Mouse (Mus musculus) hindbrain, embryonic 11.5 days (tissue): ENCODE data around the gene 3830406C13Rik. TPM values are rescaled to one million over a fixed set of nuclear protein-coding genes. Genes with fewer than 3 reads are reported as not detected.

Experiments used
- ATAC-seq: fragments of 200-750 bp; cut with Nextera tagmentation; 2 replicates; pipeline ENCODE4 v1.8.0; 2017; ENCODE audit warnings: mild to moderate bottlenecking, moderate TSS enrichment, moderate library complexity; ENCODE audit not compliant: low FRiP score
- DNase-seq: peaks from one replicate; pipeline ENCODE4 v3.0.0-alpha.2; 2015; ENCODE audit warnings: low spot score
- H3K27ac ChIP-seq: fragments of 300-500 bp; sonication (generic); 2 replicates; pipeline ENCODE4 v1.5.1; 2014; ENCODE audit warnings: mild to moderate bottlenecking, low read depth, low read length
- H3K27me3 ChIP-seq: fragments of 300-500 bp; sonication (generic); 2 replicates; pipeline ENCODE4 v1.6.1; 2014; ENCODE audit warnings: mild to moderate bottlenecking, low read length, moderate library complexity, mixed read lengths; ENCODE audit not compliant: control insufficient read depth, insufficient read depth
- H3K36me3 ChIP-seq: fragments of 300-500 bp; sonication (generic); 2 replicates; pipeline ENCODE4 v1.6.1; 2014; ENCODE audit warnings: mild to moderate bottlenecking, low read length, moderate library complexity, mixed read lengths; ENCODE audit not compliant: control insufficient read depth, insufficient read depth
- H3K4me1 ChIP-seq: fragments of 300-500 bp; sonication (generic); replicated peaks from 2 replicates; pipeline ENCODE4 v1.6.1; 2014; ENCODE audit warnings: low read length, mixed read lengths; ENCODE audit not compliant: control insufficient read depth, insufficient read depth
- H3K4me2 ChIP-seq: fragments of 300-500 bp; sonication (generic); replicated peaks from 2 replicates; pipeline ENCODE4 v1.6.1; 2014; ENCODE audit warnings: mild to moderate bottlenecking, low read depth, low read length
- H3K4me3 ChIP-seq: fragments of 300-500 bp; sonication (generic); 2 replicates; pipeline ENCODE4 v1.5.1; 2014; ENCODE audit warnings: low read depth, low read length
- H3K9ac ChIP-seq: fragments of 300-500 bp; sonication (generic); 2 replicates; pipeline ENCODE4 v1.6.1; 2014; ENCODE audit warnings: low read depth, low read length
- H3K9me3 ChIP-seq: fragments of 300-500 bp; sonication (generic); 2 replicates; pipeline ENCODE4 v1.6.1; 2016; ENCODE audit warnings: low read length; ENCODE audit not compliant: control insufficient read depth
- WGBS: fragments of 180-500 bp; shearing (Covaris S2); extraction: QIAGEN DNeasy Blood & Tissue Kit; methylation state at CpG from one replicate; pipeline ENCODE4 v1.1.7; 2014; 5-methylcytosine and 5-hydroxymethylcytosine counted together
- polyA plus RNA-seq: library from polyadenylated mRNA; unstranded; fragments of >200 nt; fragmentation: Nextera tagmentation; extraction: Ambion mirVana; gene quantifications from 2 replicates; pipeline ENCODE4 v1.2.1, GENCODE M21; 2014

3830406C13Rik gene
- polyA plus RNA-seq, 1 experiment from 2014 or later = 33.2 TPM

DNA sequence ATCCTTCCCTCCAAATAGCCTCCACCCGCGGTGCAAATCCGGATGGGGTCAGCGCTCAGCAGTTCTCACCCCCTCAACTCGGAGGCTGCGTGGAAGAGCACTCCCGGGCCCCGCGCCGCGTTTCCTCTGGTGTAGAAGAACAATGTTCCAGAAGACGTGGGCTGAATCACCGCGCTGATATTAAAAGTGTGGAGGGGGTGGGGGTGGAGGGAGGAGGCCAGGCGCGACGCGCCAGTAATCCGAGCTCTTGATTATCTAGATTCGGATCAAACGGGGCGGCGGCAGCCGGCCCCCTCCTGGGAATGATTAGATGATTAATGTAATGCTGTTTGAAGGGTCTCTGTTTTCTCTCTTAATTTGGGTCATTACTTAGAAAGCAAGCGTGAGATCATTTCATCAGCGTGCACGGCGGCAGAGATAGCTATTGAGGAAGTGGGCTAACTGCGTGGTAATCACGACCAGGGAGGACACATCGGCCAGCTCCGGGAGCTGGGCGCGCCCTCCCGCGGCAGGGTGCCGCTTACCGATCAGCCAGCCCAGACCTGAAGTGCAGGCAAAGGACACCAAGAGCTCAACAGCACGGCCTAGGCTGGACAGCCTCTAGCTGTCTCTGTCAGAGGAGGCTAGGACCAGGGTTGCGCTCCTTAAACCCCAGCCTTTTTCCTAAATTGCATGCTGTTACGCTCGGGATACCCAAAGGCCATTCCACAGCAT lies 57.3 kb downstream of the 3830406C13Rik start:
- DNase-seq (peak; percentile 62), ATAC-seq (peak; percentile 25; the same call in 1 of the 2 replicates)
- no peak overlapping the region for H3K4me2 ChIP-seq
- no peaks in the 10 kb centered on the region; the same call in 1 of the 2 replicates for H3K4me1 ChIP-seq
- H3K27ac ChIP-seq = no peak overlapping the region
- peaks cover 94% of the 10 kb centered on the region for H3K27me3 ChIP-seq
- no peaks in the 10 kb centered on the region for H3K36me3 ChIP-seq
- H3K9me3 ChIP-seq = no peaks in the 10 kb centered on the region
- H3K9ac ChIP-seq = no peak overlapping the region
- H3K4me3 ChIP-seq = no peak overlapping the region
- under 1% methylated on average over 42 of the region's 42 CpGs for WGBS

DNA sequence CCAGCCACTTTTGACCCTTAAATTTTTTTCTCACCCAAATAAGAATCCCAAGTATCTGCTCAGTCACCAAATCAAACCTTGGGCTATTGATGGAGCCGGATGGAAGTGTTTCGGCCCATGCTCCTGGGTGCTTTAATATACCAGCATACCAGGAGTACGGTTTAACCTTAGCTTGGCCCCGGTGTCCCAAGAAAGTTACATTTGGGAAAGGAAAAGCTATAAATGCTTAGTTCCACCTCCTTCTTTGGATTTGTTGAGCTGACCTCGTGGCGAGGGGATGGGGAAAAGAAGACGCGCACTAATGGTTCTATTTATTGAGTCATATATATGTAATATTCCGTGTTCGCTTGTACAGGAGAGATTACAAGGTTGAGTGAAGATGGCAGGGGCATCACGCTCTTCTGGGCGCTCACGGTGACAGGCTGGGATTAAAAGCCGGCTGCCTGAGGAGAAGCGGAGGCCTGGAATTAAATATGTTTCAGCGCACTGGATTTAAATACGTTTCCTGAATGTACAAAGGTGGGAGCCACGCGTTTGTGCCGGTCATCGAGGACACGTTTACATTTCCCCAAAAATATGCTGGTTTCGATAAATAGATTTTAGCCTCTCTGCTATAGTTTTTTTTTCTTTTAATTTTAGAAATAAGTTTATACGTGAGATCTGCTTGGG lies 58.0 kb downstream of the 3830406C13Rik start:
- peak; percentile 53 for DNase-seq
- Histone ChIP-seq H3K9me3 (no peaks in the 10 kb centered on the region), H3K27me3 (peaks cover 94% of the 10 kb centered on the region), H3K27ac (no peak overlapping the region), H3K36me3 (no peaks in the 10 kb centered on the region), H3K4me2 (no peak overlapping the region), H3K9ac (no peak overlapping the region), H3K4me1 (no peaks in the 10 kb centered on the region; the same call in 1 of the 2 replicates), H3K4me3 (no peak overlapping the region)
- 2% methylated on average over 24 of the region's 24 CpGs for WGBS
- ATAC-seq = no peak

GRCm38 (mm10) chr14:12342458-12343131 lies 58.6 kb downstream of the 3830406C13Rik start:
- Histone ChIP-seq H3K4me3 (no peak overlapping the region), H3K36me3 (no peaks in the 10 kb centered on the region), H3K9me3 (no peaks in the 10 kb centered on the region), H3K9ac (no peak overlapping the region), H3K27ac (no peak overlapping the region), H3K4me1 (no peaks in the 10 kb centered on the region; the same call in 1 of the 2 replicates), H3K27me3 (peaks cover 94% of the 10 kb centered on the region), H3K4me2 (no peak overlapping the region)
- DNase-seq (peak; percentile 62), ATAC-seq (no peak)
- WGBS = 1% methylated on average over 23 of the region's 23 CpGs

- peaks cover 95% of the 10 kb centered on the region for H3K27me3 ChIP-seq
- H3K9ac ChIP-seq = no peak overlapping the region
- WGBS = 2% methylated on average over 20 of the region's 20 CpGs
- H3K27ac ChIP-seq = no peak overlapping the region
- no peak overlapping the region for H3K4me2 ChIP-seq
- no peak for ATAC-seq
- peak; percentile 58 for DNase-seq
- H3K4me3 ChIP-seq = no peak overlapping the region
- H3K9me3 ChIP-seq = no peaks in the 10 kb centered on the region
- H3K4me1 ChIP-seq = no peaks in the 10 kb centered on the region; the same call in 1 of the 2 replicates
- no peaks in the 10 kb centered on the region for H3K36me3 ChIP-seq
Measured at GRCm38 (mm10) chr14:12343451-12343941, 59.5 kb downstream of the 3830406C13Rik start.

DNA sequence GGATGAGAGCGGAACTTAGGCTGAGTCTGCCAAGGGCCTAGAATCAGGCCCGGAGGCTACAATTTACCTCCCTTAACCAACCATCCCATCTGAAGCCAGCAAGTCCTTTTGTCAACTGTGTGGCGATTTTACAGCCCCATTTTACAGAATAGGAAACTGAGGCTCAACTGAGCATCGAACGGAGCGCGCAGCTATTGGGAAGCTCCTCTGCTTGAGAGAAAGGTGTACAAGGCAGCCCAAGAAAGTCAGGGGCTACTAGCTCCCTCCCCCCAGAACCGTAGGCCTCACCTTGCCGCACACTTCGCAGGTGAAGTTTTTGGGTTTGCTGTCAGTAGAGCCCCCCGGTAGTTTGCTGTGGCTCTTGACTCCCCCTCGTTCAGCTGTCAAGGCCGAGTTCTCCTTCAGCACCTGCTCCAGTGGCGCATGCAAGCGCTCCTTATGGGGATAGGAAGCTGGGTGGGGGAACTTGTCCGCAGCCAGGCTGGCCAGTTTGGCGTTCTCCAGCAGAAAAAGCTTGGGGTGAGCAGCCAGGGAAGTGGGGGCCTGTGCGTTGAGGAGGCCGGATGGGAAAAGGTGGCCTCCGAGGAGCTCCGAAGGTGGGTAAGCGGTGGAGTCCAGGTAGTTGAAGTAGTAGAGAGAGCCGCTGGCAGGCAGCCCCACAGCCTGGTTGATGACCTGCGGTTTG lies 60.2 kb downstream of the 3830406C13Rik start:
- H3K4me2 ChIP-seq = no peak overlapping the region
- H3K27me3 ChIP-seq = peaks cover 97% of the 10 kb centered on the region
- no peak overlapping the region for H3K4me3 ChIP-seq
- 2% methylated on average over 24 of the region's 24 CpGs for WGBS
- no peaks in the 10 kb centered on the region; the same call in 1 of the 2 replicates for H3K4me1 ChIP-seq
- no peaks in the 10 kb centered on the region for H3K36me3 ChIP-seq
- ATAC-seq (no peak), DNase-seq (no peak)
- H3K27ac ChIP-seq = no peak overlapping the region
- no peaks in the 10 kb centered on the region for H3K9me3 ChIP-seq
- no peak overlapping the region for H3K9ac ChIP-seq

DNA sequence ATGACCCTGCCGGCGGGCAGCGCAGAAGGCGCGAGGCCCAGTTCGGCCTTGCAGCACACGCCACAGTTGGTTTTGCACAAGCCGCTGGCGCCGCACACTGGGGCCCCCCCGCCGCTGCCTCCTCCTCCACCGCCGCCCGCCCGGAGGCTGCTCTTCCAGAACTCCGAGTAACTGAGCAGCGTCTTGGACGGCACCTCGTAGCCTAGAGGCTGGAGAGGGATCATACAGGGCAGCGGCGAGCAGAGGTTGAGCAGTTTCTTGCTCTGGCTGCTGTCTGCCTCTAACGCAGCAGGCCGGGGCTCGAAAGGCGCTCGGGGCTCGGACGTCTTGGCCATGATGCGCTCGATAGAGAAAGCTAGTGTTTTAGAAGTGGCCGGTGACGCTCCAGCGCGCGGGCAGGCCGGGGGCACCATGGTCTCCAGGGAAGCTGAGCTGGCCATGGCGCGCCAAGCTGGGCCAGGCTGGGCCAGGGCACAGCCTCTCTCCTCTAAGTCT lies 60.8 kb downstream of the 3830406C13Rik start:
- Histone ChIP-seq H3K4me3 (0 out of 2 replicates have a peak overlapping the region, but pooled peaks have one; percentile 4), H3K36me3 (no peaks in the 10 kb centered on the region), H3K9me3 (no peaks in the 10 kb centered on the region), H3K27ac (no peak overlapping the region), H3K9ac (no peak overlapping the region), H3K4me2 (0 out of 2 replicates have a peak overlapping the region, but pooled peaks have one; percentile 3), H3K27me3 (peaks cover 97% of the 10 kb centered on the region), H3K4me1 (no peaks in the 10 kb centered on the region; the same call in 1 of the 2 replicates)
- DNase-seq (peak; percentile 60), ATAC-seq (no peak)
- WGBS = under 1% methylated on average over 39 of the region's 39 CpGs

- under 1% methylated on average over 40 of the region's 40 CpGs for WGBS
- Histone ChIP-seq H3K4me1 (no peaks in the 10 kb centered on the region; the same call in 1 of the 2 replicates), H3K27ac (no peak overlapping the region), H3K9ac (no peak overlapping the region), H3K27me3 (peaks cover 97% of the 10 kb centered on the region), H3K4me3 (no peak overlapping the region), H3K9me3 (no peaks in the 10 kb centered on the region), H3K36me3 (no peaks in the 10 kb centered on the region), H3K4me2 (0 out of 2 replicates have a peak overlapping the region, but pooled peaks have one; percentile 3)
- peak; percentile 57 for DNase-seq
- no peak for ATAC-seq
Measured at GRCm38 (mm10) chr14:12345241-12345921, 61.4 kb downstream of the 3830406C13Rik start.
